Mouse (Mus musculus) liver, embryonic 14.5 days (tissue): ENCODE measurements at regions not wholly inside any gene's neighbourhood (a gene's known extent, or its start where the extent isn't known, plus 50 kb on each side); places are given as distances from the start of the nearest gene placed in this dataset.

Experiments
- ATAC-seq: fragments of 200-750 bp; cut with Nextera tagmentation; 2 replicates; pipeline ENCODE4 v1.8.0; 2017; ENCODE audit warnings: moderate number of reproducible peaks, mild to moderate bottlenecking, moderate library complexity; ENCODE audit not compliant: insufficient read depth
- DNase-seq, 3 experiments: peaks; one replicate each; pipeline ENCODE4 v3.0.0-alpha.2; 2012 to 2013; ENCODE audit warnings: low read depth in 3 of 3, low spot score in 3 of 3
- H3K27ac ChIP-seq: fragments of 300-500 bp; sonication (generic); 2 replicates; pipeline ENCODE4 v1.5.1; 2014; ENCODE audit warnings: moderate library complexity, mild to moderate bottlenecking, control low read depth, inconsistent platforms
- H3K27me3 ChIP-seq: fragments of 300-500 bp; sonication (generic); 2 replicates; pipeline ENCODE4 v1.6.1; 2014; ENCODE audit warnings: mild to moderate bottlenecking, low read length, moderate library complexity; ENCODE audit not compliant: control insufficient read depth, insufficient read depth
- H3K36me3 ChIP-seq: fragments of 300-500 bp; sonication (generic); replicated peaks from 2 replicates; pipeline ENCODE4 v1.6.1; 2014; ENCODE audit warnings: low read depth; ENCODE audit not compliant: control insufficient read depth, insufficient read depth
- H3K4me1 ChIP-seq, 2 experiments: fragments of 200-500 bp in 1 of 2; fragments of 300-500 bp in 1 of 2; sonication (generic) in 1 of 2; replicated peaks; 2 replicates each; pipeline ENCODE4 v1.6.1; 2012 to 2014; ENCODE audit warnings: antibody characterized with exemption in 1 of 2, inconsistent platforms in 1 of 2, low read length in 1 of 2; ENCODE audit not compliant: control insufficient read depth in 2 of 2, insufficient read depth in 2 of 2
- H3K4me2 ChIP-seq: fragments of 300-500 bp; sonication (generic); 2 replicates; pipeline ENCODE4 v1.6.1; 2014; ENCODE audit warnings: low read depth, mild to moderate bottlenecking, control low read depth, moderate library complexity
- H3K4me3 ChIP-seq, 2 experiments: fragments of 200-500 bp in 1 of 2; fragments of 300-500 bp in 1 of 2; sonication (generic) in 1 of 2; 2 replicates each; pipeline ENCODE4 v1.5.1; 2012 to 2014; ENCODE audit warnings: low read depth in 2 of 2, low read length in 2 of 2, mild to moderate bottlenecking in 2 of 2, control low read depth in 1 of 2, inconsistent platforms in 1 of 2, moderate library complexity in 1 of 2; ENCODE audit not compliant: insufficient read depth in 1 of 2
- H3K9ac ChIP-seq: fragments of 300-500 bp; sonication (generic); replicated peaks from 2 replicates; pipeline ENCODE4 v1.6.1; 2014; ENCODE audit warnings: mild to moderate bottlenecking, control low read depth, moderate library complexity
- H3K9me3 ChIP-seq: fragments of 300-500 bp; sonication (generic); 2 replicates; pipeline ENCODE4 v1.6.1; 2016; ENCODE audit warnings: low read length, mixed read lengths; ENCODE audit not compliant: control insufficient read depth
- CTCF ChIP-seq: IDR thresholded peaks from 2 replicates; pipeline ENCODE4 v1.5.1; 2016; ENCODE audit warnings: antibody characterized with exemption, low read depth, control low read depth
- EP300 ChIP-seq: IDR thresholded peaks from 2 replicates; pipeline ENCODE4 v1.6.1; 2016; ENCODE audit warnings: antibody characterized with exemption, low read depth
- WGBS: fragments of 180-500 bp; shearing (Covaris S2); extraction: QIAGEN DNeasy Blood & Tissue Kit; methylation state at CpG from one replicate; pipeline ENCODE4 v1.1.7; 2014; ENCODE audit not compliant: insufficient replicate concordance; 5-methylcytosine and 5-hydroxymethylcytosine counted together

- no peak overlapping the region for H3K4me2 ChIP-seq
- WGBS, result 29% methylated on average over 3 of the region's 3 CpGs
- no peaks in the 10 kb centered on the region for H3K4me1 ChIP-seq
- TF ChIP-seq CTCF (no peak), EP300 (no peak)
- H3K9me3 ChIP-seq, result no peaks in the 10 kb centered on the region
- no peak for ATAC-seq
- no peak overlapping the region for H3K9ac ChIP-seq
- no peak overlapping the region for H3K27ac ChIP-seq
- H3K36me3 ChIP-seq, result no peaks in the 10 kb centered on the region
- no peak for DNase-seq
- H3K27me3 ChIP-seq, result no peaks in the 10 kb centered on the region
- no peak overlapping the region for H3K4me3 ChIP-seq
These were observed 255.5 kb downstream of the Cryba4 start for GRCm38 (mm10) chr5:111996806-111997205.

GRCm38 (mm10) chr5:112001742-112002701, 250.3 kb downstream of the Cryba4 start:
- no peak for ATAC-seq
- no peak overlapping the region for H3K27ac ChIP-seq
- 27% methylated on average over 32 of the region's 32 CpGs for WGBS

GRCm38 (mm10) chr5:112002856-112003660, 249.3 kb downstream of the Cryba4 start:
- H3K4me2 ChIP-seq, result no peak overlapping the region
- H3K9ac ChIP-seq, result no peak overlapping the region
- H3K27ac ChIP-seq, result no peak overlapping the region
- 46% methylated on average over 12 of the region's 12 CpGs for WGBS
- H3K4me3 ChIP-seq, result no peak overlapping the region
- no peaks in the 10 kb centered on the region for H3K4me1 ChIP-seq
- DNase-seq (no peak), ATAC-seq (no peak)
- H3K27me3 ChIP-seq, result no peaks in the 10 kb centered on the region
- TF ChIP-seq CTCF (no peak), EP300 (no peak)
- H3K9me3 ChIP-seq, result no peaks in the 10 kb centered on the region
- no peaks in the 10 kb centered on the region for H3K36me3 ChIP-seq

More at GRCm38 (mm10) chr5:112001742-112002701, 250.3 kb downstream of the Cryba4 start:
- no peak overlapping the region for H3K9ac ChIP-seq
- H3K9me3 ChIP-seq, result no peaks in the 10 kb centered on the region
- no peak for DNase-seq
- no peaks in the 10 kb centered on the region for H3K4me1 ChIP-seq
- no peak overlapping the region for H3K4me2 ChIP-seq
- H3K4me3 ChIP-seq, result no peak overlapping the region
- H3K27me3 ChIP-seq, result no peaks in the 10 kb centered on the region
- H3K36me3 ChIP-seq, result no peaks in the 10 kb centered on the region
- TF ChIP-seq CTCF (no peak), EP300 (no peak)

GRCm38 (mm10) chr5:112004041-112004440, 248.3 kb downstream of the Cryba4 start:
- H3K36me3 ChIP-seq, result no peaks in the 10 kb centered on the region
- no peak overlapping the region for H3K4me2 ChIP-seq
- H3K4me1 ChIP-seq, result no peaks in the 10 kb centered on the region
- ATAC-seq, result no peak
- 43% methylated on average over 3 of the region's 3 CpGs for WGBS
- no peaks in the 10 kb centered on the region for H3K9me3 ChIP-seq
- DNase-seq, result no peak
- TF ChIP-seq EP300, result no peak
- TF ChIP-seq CTCF, result no peak
- no peaks in the 10 kb centered on the region for H3K27me3 ChIP-seq
- no peak overlapping the region for H3K4me3 ChIP-seq
- no peak overlapping the region for H3K9ac ChIP-seq
- H3K27ac ChIP-seq, result no peak overlapping the region
